Mouse (Mus musculus) monocyte, adult 5-6 weeks (primary cell): ENCODE measurements around the gene Tbxa2r. TPM values are rescaled to one million over a fixed set of nuclear protein-coding genes. Genes with fewer than 3 reads are reported as not detected.

Experiments
- ATAC-seq: fragments of 153-309, 156-312 bp; replicated peaks from 2 replicates; pipeline ENCODE4 v1.8.0; 2017; ENCODE audit warnings: mild to moderate bottlenecking; ENCODE audit not compliant: low TSS enrichment, insufficient number of reproducible peaks, severe bottlenecking, poor library complexity, low FRiP score
- total RNA-seq: library from RNA; stranded (forward); fragments of 200-1000, 200-491, 200-594 nt; gene quantifications from 3 replicates; pipeline ENCODE4 v1.2.3, GENCODE M21; 2017

The Tbxa2r gene
- total RNA-seq, 1 experiment from 2014 or later, result not detected

DNA sequence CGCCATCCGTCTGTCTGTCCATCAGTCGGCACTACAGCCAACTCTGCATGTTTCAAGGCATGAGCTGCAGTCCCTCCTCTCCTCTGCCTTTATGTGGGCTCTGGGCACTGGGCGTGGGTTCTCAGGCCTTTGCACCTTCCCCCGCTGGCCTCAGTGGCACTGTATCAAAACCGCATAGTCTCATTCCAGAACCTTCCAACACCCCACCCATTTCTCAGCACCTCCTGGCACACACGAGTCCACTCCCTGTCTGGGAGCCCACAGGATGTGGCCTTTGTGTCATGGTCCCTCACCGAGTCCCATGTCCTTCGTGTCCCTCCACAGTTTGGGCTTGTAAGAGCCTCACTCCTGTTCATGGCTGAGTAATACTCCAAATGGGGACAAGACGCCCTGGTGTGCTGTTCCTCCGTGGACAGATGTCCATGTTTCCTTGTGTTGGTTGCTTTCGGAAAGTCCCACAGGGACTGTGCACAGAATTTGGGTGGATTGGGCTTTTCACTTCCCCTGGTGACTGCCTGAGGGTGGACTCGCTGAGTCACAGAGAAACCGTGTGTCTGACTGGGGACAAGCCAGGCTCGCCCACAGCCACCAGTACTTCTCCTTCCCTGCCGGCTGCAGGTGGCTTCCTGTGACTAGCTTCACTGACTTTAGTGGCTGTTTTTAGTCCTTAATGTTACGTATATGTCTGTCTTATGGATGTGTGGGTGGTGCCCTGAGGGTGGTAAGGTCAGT is 30.0 kb upstream of the Tbxa2r start:
- peak; percentile 60 for ATAC-seq

- no peak for ATAC-seq
Measured at GRCm38 (mm10) chr10:81299585-81300351, 28.8 kb upstream of the Tbxa2r start.

DNA sequence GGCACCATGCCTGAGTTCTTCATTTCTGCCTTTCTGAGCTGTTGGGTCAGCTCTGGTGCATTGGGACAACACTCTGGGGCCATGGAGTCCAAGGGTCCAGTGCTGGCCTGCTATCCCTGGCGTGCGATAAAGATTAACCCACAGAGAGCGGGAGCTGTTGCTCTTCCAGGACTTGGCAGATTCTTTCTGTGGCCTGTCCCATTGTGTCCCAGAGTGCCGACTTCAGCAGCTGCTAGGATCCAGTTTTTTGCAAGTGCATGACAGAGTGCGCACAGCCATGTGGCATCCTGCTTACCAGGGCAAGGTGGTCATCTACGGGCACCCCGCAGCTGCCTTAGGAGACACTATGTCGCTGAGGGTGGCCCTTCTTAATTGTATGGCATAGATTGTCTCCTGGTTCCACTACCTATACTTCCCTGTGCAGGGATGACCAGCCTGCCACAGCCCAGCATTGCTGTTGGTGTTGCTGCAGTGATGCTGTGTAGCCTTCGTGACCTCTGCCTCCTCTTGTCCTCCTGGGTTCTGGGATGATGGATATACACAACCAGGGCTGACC is 28.1 kb upstream of the Tbxa2r start:
- no peak for ATAC-seq

- ATAC-seq, result no peak
Measured at GRCm38 (mm10) chr10:81301321-81301720, 27.2 kb upstream of the Tbxa2r start.

DNA sequence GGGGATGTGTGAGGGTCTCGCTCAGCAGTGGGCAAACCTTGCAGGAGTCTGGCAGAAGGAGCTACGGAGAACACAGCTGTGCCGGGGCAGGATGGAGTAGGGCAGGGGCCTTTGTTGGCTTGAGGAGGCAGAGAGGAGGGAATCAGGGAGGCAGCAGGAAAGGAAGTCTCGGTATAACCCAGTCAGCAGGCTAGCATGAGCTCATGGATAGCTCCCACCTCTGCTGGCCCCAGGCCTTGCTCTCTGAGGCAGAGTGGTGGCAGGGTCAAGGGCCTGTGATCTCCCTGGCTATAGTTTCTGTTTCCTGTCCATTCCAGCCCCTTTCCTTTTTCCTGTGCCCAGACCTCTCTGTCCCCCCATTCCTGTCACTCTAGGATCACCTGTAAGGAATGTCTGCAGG is 26.2 kb upstream of the Tbxa2r start:
- no peak for ATAC-seq

DNA sequence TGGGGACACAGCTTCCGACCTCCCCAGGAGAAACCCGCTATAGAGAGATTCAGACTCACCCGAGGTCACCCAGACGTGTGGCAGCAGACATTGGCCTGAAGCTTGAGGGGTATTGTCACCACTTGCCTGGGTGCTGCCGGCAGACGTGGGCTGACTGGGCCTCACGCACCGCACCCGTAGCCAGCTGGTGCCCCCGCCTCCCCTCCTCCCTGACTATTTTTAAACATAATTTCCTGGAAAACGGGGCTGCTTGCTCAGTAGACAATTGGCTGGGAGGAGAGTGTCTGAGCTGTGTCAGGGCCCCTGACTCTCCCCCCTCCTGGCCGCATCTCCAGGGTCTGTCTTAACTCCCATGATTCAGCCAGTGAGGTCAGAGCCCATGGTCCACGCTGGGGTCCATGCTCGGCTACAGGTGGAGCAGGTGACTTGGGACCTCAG is 25.7 kb upstream of the Tbxa2r start:
- ATAC-seq, result no peak

- ATAC-seq, result no peak
Measured at GRCm38 (mm10) chr10:81303258-81303657, 25.3 kb upstream of the Tbxa2r start.

GRCm38 (mm10) chr10:81303761-81304160 is 24.8 kb upstream of the Tbxa2r start:
- ATAC-seq, result 0 out of 2 replicates have a peak, but pooled peaks have one; percentile 25

GRCm38 (mm10) chr10:81304597-81305238 is 23.8 kb upstream of the Tbxa2r start:
- ATAC-seq, result peak; percentile 55

DNA sequence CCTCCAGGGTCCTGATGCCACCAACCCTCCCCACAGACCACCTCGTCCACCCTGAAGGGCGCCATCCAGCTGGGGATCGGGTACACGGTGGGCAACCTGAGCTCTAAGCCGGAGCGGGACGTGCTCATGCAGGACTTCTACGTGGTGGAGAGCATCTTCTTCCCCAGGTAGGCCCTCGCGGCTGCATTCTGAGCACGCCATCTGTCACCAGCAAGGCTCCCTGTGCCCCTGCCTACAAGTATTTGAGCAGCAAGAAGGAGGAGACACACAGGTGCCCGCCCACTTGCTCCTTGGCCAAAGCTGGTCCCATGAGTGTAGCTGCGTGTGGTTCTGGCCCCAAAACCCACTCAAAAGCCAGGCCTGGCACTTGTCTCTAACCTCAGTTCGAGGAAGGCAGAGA is 22.9 kb upstream of the Tbxa2r start:
- no peak for ATAC-seq

- no peak for ATAC-seq
Measured at GRCm38 (mm10) chr10:81306173-81306668, 22.3 kb upstream of the Tbxa2r start.

GRCm38 (mm10) chr10:81306837-81307682 is 21.5 kb upstream of the Tbxa2r start:
- no peak for ATAC-seq

DNA sequence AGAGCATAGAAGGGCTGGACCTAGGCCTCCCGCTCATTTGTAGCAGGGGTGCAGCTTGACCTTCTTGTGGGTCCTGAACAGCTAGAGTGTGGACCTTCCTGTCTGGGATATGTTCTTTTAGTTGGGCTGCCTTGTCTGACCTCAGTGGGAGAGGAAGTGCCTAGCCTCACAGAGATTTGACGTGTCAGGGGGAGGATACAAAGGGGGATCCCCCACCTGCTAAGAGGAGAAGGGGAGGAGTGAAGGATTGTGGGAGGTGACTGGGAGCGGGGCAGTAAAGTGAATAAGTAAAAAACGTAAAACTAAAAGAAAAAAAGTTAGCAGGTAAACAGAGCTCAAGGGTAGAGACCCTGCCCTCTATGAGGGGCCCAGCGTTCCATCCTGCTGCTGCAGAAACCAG is 19.0 kb upstream of the Tbxa2r start:
- ATAC-seq, result no peak

- no peak for ATAC-seq
Measured at GRCm38 (mm10) chr10:81313581-81313980, 14.9 kb upstream of the Tbxa2r start.

DNA sequence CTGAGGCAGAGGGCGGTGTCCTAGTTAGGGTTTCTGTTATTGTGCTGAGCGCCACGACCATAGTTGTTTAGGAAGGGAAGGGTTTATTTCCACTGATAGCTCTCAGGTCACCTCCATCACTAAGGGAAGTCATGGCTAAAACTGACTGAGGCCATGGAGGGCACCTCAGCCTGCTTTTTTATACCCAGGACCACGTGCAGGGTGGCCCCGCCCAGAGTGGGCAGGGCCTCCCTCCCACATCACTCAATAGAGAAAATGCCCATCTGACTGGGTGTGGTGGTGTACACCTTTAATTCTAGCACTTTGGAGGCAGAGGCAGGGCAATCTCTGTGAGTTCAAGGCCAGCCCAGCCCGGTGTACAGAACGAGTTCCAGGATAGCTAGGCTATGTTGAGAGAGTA is 14.3 kb upstream of the Tbxa2r start:
- no peak for ATAC-seq

GRCm38 (mm10) chr10:81315587-81315986 is 12.9 kb upstream of the Tbxa2r start:
- no peak for ATAC-seq

DNA sequence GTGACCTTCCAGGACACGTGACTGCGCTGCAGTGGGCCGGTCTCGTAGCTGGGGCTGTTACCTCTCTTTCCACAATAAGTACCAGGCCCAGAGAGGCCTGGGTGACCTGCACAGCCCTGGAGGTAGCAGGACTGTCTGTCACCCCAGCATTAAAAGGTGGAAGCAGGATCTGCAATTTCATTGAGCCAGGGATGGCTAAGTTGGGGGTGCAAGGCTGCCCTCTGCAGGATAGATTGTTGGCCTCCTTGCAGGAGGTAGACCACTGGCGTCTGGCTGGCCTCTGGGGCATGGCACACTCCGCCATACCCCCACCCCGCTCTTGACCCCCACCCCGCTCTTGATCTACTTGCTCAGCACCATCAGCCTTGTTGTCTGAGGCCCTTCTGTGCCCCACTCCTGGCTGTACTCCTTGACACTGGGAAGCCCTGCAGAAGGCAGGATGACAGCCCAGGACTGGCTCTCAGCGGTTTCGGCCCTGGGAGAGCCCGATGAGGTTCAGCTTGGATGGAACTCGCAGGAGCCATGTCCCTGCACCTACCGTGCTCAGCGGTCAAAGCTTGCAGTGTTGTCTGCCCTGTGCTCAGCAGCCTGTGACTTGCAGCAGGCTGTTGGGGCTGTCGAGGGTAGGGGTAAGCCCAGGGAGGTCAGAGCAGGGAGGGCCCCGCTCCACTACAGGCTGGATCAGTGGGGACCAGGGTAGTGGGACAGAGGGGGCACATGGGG is 12.0 kb upstream of the Tbxa2r start:
- ATAC-seq, result no peak

GRCm38 (mm10) chr10:81317273-81317672 is 11.3 kb upstream of the Tbxa2r start:
- ATAC-seq, result no peak
